Mouse (Mus musculus): ENCODE measurements around the gene Rbm33.

The Rbm33 gene

DNA sequence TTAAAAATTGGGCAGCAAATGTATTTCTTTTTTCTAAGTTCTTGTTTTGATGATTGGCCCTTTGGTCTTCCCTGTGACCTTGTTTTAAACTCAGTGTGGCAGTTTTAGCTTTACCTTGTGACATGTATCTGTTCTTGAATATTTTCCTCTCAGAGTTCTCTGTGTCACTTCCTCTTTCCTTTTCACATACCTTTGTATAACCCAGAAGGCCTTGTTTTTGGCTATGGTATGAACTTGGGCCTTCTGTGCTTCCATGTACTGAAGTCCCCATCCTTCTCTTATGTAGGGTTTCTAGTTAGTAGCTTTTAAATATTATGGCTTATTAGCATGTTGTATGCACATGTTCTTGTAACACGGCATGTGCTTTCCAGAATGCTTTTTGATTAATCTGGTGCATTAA is 4.8 kb downstream of the Rbm33 start:
- in situ Hi-C loops (cut with MboI; ENCODE audit: unreplicated experiment in 2 of 2): loop anchor here in 1 of 2 experiments (10.0 kb wide), 1 partner anchor 247 kb away; the partner anchor contains the start of gene Insig1

- in situ Hi-C loops (cut with MboI; ENCODE audit: unreplicated experiment in 2 of 2): loop anchor here in 1 of 2 experiments (10.0 kb wide), 1 partner anchor 247 kb away; the partner anchor contains the start of gene Insig1
These were observed 5.3 kb downstream of the Rbm33 start for GRCm38 (mm10) chr5:28322189-28322588.

DNA sequence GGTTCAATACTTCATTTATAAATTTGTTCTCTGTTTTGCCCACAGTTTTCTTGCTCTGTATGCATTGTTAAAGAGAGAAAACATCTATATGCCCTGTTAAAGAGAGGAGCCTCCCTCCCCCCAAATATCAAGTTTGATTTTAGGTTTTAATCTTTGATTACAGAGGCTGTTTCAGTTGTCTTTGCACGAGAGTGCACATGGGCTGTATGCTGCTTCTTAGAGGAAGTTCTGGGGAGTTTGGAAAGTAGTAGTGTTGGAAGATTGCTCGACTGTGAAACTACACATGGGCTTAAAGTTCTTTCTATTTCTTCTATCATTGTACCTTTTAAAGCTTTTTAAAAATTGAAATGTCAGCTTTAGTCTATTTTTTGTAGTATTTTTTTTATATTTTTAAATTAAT is 6.9 kb downstream of the Rbm33 start:
- in situ Hi-C loops (cut with MboI; ENCODE audit: unreplicated experiment in 2 of 2): loop anchor here in 1 of 2 experiments (10.0 kb wide), 1 partner anchor 249 kb away; the partner anchor contains the start of gene Insig1

DNA sequence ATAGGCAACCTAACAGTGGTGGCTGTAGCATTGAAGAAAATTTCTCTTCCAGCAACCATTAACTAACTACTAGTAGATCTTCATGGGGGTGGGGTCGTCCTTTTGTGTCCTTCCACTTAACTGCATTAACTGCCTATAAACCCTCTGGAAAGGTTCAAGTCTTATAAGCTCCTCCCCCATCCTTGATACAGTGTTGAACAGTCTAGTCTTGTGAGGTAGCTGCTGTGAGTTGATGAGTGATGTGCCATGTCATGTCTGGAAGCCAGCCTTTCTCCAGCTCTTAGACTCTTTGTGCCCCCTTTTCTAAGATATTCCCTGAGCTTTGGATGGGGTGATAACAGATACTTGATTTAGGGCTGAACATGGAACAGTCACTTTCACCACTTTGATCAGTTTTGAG is 7.5 kb downstream of the Rbm33 start:
- in situ Hi-C loops (cut with MboI; ENCODE audit: unreplicated experiment in 2 of 2): loop anchor here in 1 of 2 experiments (10.0 kb wide), 1 partner anchor 250 kb away; the partner anchor contains the start of gene Insig1

GRCm38 (mm10) chr5:28329024-28329806 is 12.3 kb downstream of the Rbm33 start:
- in situ Hi-C loops (cut with MboI; ENCODE audit: unreplicated experiment in 2 of 2): loop anchor here in 1 of 2 experiments (10.0 kb wide), 1 partner anchor 254 kb away; the partner anchor contains the start of gene Insig1

GRCm38 (mm10) chr5:28333731-28334130 is 16.8 kb downstream of the Rbm33 start:
- in situ Hi-C loops (cut with MboI; ENCODE audit: unreplicated experiment in 2 of 2): no loop called here

- in situ Hi-C loops (cut with MboI; ENCODE audit: unreplicated experiment in 2 of 2): no loop called here
These were observed 35.1 kb downstream of the Rbm33 start for GRCm38 (mm10) chr5:28351857-28352513.

GRCm38 (mm10) chr5:28355614-28356013 is 38.7 kb downstream of the Rbm33 start:
- in situ Hi-C loops (cut with MboI; ENCODE audit: unreplicated experiment in 2 of 2): no loop called here

- in situ Hi-C loops (cut with MboI; ENCODE audit: unreplicated experiment in 2 of 2): no loop called here
These were observed 43.8 kb downstream of the Rbm33 start for GRCm38 (mm10) chr5:28360745-28361144.

DNA sequence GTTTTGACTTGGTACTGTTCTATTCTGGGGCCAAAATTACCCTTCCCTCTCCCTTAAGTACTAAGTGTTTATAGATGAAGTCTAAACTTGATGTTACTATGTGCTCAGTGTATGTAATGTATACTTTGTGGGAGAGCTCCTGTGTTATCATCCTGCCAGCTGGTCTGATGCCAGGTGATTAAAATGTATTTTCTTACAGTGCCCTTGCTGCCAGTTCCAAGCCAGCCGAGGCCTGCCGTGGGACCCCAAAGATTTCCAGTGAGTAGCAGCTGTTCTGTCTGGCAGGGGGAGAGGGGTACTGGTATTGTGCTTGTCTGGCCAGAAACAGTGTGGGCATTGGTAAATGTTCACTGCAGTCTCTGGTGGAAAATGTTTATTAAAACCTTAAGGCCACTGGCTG is 51.1 kb downstream of the Rbm33 start:
- in situ Hi-C loops (cut with MboI; ENCODE audit: unreplicated experiment in 2 of 2): no loop called here

DNA sequence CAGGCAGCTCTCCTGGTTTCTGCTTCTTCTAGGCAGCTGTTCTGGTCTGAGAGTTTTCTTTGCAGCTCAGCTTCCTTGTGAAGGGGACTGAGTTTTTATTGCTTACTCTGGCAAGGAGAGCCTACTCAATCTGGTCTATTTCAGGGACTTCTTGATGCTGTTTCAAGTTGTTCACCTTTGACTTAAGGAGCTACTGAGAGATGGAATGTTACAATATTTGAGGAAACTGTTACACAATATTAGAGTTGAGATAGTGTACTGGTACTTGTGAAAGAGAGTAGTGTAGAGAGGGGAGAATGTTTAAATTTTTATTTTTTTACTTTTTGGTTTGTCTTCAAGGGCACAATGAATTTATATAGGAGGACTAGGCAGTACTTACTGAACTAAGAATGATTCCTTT is 53.9 kb downstream of the Rbm33 start:
- in situ Hi-C loops (cut with MboI; ENCODE audit: unreplicated experiment in 2 of 2): no loop called here

- in situ Hi-C loops (cut with MboI; ENCODE audit: unreplicated experiment in 2 of 2): no loop called here
These were observed 55.3 kb downstream of the Rbm33 start for GRCm38 (mm10) chr5:28372172-28372664.

DNA sequence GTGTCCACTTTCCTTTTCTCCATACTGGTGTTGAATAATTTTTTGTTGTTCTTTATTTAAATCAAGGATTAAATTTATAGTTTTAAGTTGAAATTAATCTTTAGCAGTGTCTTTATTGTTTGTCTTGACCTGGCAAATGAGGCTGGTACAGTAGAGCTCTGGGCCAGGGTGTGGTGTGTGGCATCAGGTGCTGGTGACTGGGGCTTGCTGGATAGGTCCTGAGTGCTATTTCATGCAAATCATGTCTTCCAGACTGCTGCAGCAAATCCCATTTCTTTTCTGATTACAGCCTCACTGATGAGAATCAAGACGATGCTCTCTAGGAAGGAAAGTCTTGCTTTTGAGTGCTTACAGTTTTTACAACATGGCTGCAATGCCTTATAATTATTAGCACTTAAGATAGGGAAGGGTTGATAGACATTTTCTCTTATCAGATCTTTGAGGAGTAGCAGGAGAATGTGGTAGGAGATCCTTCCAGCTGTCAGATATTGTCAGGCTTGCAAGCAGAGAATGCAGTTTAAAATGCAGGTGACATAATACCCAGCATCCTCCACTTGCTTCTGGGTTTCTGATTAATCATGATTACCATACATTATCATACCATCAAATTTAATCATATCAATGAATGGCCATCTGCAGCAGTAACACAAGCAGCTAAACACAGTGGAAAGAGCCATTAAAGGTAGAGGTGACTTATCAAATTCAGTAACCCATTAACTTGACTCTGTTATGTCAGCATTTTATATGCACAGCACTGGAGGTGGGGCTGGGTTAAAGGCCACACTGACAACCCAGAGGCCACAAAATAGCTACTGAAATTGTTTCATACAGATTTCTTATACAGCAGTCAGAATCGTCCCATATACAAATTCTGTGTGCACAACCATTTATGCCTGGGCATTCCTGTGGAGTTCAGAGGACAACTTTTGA is 56.8 kb downstream of the Rbm33 start:
- in situ Hi-C loops (cut with MboI; ENCODE audit: unreplicated experiment in 2 of 2): no loop called here

DNA sequence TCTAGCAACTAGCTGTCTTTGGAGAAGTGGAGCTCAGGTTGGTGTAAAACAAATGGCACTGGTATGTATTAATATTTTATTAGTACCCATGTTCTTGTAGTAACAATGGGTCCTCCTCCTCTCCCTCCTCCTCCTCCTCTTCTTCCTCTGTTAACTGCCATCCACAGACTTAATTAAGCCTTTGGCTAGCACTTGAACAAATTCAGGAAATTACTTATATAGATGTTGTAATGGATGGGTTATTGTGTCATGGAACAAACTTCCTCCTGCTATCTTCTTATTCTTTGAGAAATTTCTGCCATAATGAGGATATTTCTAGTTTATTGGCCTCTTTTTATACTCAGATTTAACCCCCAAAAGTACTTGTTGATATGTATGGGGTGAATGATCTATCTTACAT is 60.4 kb downstream of the Rbm33 start:
- in situ Hi-C loops (cut with MboI; ENCODE audit: unreplicated experiment in 2 of 2): no loop called here

DNA sequence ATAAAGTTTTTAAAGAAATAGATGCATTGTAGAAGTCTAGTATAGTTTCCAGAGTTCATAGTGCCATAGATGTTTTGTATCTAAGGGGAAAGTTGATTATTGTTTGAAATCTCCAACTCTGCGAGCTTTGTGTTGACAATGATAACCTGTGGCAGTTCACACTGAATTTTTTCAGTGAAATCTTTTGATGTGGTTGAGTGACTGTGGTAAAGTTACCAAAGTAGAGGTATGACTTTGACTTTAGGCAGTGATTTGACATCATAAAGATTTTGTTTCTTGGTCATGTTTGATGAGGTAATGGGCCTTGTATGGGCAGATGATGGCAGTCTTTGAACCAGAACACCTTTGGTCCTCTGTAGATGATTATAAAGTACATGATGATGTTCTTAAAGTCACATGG is 65.4 kb downstream of the Rbm33 start:
- in situ Hi-C loops (cut with MboI; ENCODE audit: unreplicated experiment in 2 of 2): no loop called here

- in situ Hi-C loops (cut with MboI; ENCODE audit: unreplicated experiment in 2 of 2): loop anchor here (5.0 kb wide), 2 partner anchors 89 to 264 kb away; no protein-coding TSS in a partner anchor
These were observed 69.9 kb downstream of the Rbm33 start for GRCm38 (mm10) chr5:28386783-28387182.

DNA sequence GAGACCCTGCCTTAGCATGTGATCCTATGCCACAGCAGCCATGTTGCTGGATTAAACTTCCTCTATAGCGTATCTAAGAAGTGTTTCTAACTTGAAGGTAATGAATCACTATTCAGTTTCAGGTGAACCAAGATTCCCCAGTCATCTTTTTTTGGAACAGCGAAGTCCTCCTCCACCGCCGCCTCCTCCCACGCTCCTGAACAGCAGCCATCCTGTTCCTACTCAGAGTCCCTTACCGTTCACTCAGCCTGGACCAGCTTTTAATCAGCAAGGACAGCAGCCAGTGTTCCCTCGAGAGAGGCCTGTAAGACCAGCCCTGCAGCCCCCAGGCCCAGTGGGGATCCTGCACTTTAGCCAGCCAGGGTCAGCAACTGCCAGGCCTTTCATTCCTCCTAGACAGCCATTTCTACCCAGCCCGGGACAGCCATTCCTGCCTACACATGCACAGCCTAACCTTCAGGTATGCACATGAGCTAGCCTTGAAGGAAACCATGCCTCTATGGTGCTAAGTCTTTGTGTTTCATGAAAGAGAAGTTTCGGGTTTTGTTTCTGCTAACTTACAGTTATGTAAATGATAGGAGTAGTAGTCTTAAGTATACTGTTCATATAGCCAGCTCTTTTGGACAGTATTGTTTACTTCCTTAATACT is 70.7 kb downstream of the Rbm33 start:
- in situ Hi-C loops (cut with MboI; ENCODE audit: unreplicated experiment in 2 of 2): loop anchor here (5.0 kb wide), 2 partner anchors 90 to 265 kb away; no protein-coding TSS in a partner anchor

DNA sequence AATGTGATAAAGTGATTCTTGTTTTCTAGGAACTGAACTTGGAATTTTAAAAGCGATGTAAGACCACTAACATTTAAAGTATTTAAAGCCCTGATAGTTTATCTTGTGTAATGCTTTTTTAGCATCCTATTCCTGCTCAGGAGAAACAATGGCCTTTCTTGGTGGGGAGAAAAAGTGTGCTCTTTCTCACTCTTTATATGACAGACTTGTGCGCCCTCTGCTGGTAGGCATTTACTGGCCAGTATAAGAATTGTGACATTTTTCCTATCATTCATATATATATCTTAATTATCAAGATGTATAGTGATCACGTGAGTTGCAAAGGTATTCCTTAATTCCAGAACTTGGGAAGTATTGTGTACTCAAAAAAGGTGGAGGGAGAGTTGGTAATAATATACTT is 71.3 kb downstream of the Rbm33 start:
- in situ Hi-C loops (cut with MboI; ENCODE audit: unreplicated experiment in 2 of 2): loop anchor here (5.0 kb wide), 2 partner anchors 91 to 266 kb away; no protein-coding TSS in a partner anchor

- in situ Hi-C loops (cut with MboI; ENCODE audit: unreplicated experiment in 2 of 2): no loop called here
These were observed 73.3 kb downstream of the Rbm33 start for GRCm38 (mm10) chr5:28390189-28390588.

DNA sequence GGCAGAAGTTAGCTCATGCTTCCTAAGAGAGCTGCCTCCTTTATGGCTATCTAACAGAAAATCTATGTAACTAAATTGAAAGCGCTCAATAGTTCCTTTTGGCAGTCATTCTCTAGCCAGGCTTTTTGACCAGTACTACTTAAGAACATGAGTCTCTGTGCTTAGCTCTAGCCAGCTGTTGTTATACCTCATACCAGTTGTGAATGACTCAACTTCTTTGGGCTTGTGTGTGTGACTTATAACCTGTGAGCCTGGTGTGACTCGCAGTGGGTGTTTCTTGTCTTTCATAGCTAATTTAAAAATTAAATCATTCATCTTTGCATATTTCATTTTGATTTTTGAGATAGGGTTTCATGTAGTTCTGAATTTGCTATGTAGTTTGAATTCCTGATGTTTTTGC is 80.4 kb downstream of the Rbm33 start:
- in situ Hi-C loops (cut with MboI; ENCODE audit: unreplicated experiment in 2 of 2): no loop called here
